Mouse (Mus musculus): ENCODE results near the gene Icam4.
"Not testable (repeated sequence)": the region's sequence is repeated elsewhere in the genome, so short reads cannot be mapped to it uniquely, and the experiment has no call there.

Icam4 gene

DNA sequence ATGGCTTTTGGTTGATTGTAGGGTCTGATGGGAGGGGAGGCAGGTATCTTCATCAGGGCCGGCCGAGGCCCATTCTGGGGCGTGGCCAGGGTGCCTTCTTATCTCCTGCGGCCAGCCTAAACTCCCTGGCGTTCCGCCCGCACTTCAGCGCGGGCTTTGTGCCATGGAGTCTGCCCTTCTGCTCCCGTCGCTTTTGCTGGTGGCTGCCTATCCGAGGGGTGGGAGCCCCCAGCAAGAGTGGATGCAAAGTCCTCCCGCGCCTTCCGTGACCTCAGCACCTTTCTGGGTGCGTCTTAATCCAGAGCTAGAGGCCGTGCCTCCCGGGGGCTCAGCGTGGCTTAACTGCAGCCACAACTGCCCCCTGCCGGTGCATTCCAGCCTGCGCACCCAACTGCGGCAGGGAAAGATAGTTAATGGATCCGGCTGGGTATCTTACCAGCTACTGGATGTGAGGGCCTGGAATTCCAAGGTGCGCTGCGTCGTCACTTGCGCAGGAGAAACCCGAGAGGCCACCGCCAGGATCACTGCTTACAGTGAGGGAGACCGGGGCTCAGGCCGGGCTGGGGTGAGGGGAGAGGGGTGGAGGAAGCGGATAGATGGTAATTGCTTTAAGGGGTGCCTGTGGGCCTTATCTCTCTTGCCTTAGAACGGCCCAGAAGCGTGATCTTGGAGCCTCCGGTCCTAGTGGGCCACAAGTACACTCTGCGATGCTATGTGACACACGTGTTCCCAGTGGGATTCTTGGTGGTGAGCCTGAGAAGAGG, at the start of gene Icam4:
TSS of gene Icam4 (plus strand) at position 83 of the 764 bp plus-strand sequence.
- DNase-seq (ENCODE audit: low spot score): peak; percentile 70

GRCm38 (mm10) chr9:20979769-20980168, 49.4 kb upstream of the Icam4 start:
- no peak for DNase-seq (ENCODE audit: low spot score)

DNA sequence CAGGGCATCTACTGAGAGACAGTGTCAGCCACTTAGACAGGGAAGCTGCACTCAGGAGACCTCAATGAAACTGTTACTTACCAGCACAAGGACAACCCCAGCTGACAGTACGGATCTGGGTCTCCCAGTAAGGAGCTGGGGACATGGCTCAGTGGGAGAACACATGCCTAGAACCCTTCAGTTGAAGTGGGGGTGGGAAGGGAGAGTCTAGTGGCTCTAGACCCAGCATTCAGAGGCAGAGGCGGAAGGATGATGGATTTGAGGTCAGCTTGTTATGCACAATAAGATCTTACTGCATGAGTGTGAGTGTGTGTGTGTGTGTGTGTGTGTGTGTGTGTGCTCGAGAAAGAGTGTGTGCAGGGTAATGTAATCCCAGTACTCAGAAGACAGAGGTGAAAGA, 47.0 kb upstream of the Icam4 start:
- no peak for DNase-seq (ENCODE audit: low spot score)

DNA sequence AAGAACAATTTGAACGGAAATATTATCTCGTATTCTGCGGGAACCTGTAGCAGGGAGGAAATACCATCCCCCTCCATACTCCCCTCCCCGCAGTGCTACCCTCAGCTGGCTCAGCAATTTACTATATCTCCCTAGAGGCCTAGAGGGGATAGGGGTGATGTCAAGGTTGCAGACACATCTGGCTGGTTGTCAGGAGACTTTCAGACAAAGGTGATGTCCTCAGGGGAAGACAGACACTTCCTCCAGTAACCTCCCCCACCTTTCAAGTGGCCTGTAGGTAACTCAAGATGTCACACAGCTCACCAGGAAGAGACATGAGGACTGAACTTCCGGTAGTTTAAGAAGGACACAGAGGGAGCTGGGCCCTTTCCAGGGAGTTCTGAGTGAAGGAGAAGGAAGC, 46.0 kb upstream of the Icam4 start:
- peak; percentile 12 for DNase-seq (ENCODE audit: low spot score)

DNA sequence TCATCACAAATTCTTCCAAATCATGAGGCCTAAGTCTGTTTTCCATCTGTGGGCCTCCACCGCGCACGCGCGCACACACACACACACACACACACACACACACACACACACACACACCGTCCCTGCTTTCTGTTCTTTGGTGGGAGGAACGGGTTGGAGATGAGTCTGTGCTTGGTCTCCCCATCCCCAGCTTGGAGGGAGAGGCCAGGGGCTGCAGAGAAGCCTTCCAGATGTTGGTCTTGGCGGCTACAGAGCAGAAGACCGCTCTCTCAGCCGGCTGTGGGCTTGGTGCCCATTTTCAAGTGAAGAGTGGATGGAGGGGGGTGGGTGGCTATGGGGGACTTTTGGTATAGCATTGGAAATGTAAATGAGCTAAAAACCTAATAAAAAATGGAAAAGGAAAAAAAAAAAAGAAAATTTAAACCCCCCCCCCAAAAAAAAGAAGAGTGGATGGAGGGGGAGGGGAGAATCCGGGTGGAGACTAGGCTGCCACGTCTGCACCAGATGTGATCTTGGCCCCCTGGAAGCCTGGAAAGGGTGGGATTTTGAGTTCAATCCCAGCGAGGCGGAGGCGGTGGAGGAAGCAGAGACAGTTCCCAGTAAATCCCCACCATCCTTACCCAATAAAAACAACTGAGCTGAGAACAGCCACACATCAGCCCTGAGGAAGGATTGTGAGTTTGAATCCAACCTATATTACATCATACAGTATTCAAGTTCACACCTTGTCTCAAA, 42.1 kb upstream of the Icam4 start:
- DNase-seq (ENCODE audit: low spot score): no peak

- DNase-seq (ENCODE audit: low spot score): no peak
Observed at GRCm38 (mm10) chr9:20987953-20988352, 41.2 kb upstream of the Icam4 start.

GRCm38 (mm10) chr9:20990861-20991260, 38.3 kb upstream of the Icam4 start:
- DNase-seq (ENCODE audit: low spot score): no peak

- no peak for DNase-seq (ENCODE audit: low spot score)
Observed at GRCm38 (mm10) chr9:20991587-20991986, 37.6 kb upstream of the Icam4 start.

GRCm38 (mm10) chr9:20993165-20993898, 35.8 kb upstream of the Icam4 start:
- no peak for DNase-seq (ENCODE audit: low spot score)

GRCm38 (mm10) chr9:20995069-20995468, 34.1 kb upstream of the Icam4 start:
- DNase-seq (ENCODE audit: low spot score): no peak

DNA sequence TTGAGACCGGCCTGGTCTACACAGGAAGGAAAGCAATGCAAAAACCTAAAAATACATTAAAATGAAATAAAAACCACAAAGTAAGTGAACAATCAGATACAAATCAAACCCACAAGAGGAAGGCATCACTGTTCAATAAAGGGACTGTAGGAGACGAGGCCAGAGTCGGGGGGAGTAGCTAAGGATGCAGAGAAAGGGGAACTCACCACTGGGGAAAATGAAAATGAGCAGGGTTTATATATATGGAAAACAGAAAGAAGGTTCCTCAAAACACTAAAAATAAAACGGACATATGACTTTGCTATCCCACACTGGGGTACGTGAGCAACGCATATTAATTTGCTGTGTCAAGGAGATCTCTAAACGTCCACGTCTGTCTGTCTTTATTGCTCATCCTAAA, 32.1 kb upstream of the Icam4 start:
- DNase-seq (ENCODE audit: low spot score): no peak

- DNase-seq (ENCODE audit: low spot score): peak; percentile 23
Observed at GRCm38 (mm10) chr9:20998337-20998736, 30.8 kb upstream of the Icam4 start.

GRCm38 (mm10) chr9:21000811-21001210, 28.4 kb upstream of the Icam4 start:
- no peak for DNase-seq (ENCODE audit: low spot score)

DNA sequence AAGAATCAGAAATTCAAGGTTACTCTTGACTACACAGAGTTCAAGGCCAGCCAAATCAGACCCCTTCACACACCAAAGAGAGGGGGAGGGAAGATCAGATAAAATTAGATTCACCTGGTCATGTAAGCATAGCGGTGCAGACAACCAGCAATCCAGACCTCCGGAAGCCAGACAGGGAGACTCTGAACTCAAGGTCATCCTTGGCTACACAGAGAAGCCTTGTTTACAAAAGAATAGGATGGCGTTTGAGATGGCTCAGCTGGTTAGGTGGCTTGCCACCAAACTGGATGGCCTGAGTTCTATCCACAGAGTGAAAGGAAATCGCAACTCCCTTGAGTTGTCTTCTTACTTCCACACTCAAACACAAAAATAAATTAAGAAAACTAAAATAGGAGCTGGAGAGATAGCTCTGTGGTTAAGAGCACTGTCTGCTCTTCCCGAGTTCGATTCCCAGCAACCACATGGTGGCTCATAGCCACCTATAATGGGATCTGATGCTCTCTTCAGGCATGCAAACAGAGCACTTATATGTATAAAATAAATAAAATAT, 27.4 kb upstream of the Icam4 start:
- no peak for DNase-seq (ENCODE audit: low spot score)

DNA sequence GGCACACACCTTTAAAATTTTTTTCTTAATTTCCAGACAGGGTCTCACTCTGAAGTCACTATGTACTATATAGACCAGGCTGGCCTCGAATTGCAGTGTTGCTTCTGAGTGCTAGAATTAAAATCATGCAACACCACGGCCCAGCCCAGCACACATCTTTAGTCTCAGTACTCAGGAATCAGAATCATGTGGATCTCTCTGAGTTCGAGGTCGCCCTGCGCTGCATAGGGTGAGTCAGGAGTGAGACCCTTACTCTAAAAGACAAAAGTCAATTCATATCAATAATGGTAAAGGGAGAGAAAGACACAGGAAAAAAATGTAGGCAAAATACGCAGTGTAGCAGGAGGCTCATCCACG, 26.9 kb upstream of the Icam4 start:
- DNase-seq (ENCODE audit: low spot score): no peak

GRCm38 (mm10) chr9:21002627-21003551, 26.3 kb upstream of the Icam4 start, which contains the start of gene Mrpl4:
Gene Mrpl4 (plus strand): TSS chr9:21002738.
- peak; percentile 87 for DNase-seq (ENCODE audit: low spot score)

DNA sequence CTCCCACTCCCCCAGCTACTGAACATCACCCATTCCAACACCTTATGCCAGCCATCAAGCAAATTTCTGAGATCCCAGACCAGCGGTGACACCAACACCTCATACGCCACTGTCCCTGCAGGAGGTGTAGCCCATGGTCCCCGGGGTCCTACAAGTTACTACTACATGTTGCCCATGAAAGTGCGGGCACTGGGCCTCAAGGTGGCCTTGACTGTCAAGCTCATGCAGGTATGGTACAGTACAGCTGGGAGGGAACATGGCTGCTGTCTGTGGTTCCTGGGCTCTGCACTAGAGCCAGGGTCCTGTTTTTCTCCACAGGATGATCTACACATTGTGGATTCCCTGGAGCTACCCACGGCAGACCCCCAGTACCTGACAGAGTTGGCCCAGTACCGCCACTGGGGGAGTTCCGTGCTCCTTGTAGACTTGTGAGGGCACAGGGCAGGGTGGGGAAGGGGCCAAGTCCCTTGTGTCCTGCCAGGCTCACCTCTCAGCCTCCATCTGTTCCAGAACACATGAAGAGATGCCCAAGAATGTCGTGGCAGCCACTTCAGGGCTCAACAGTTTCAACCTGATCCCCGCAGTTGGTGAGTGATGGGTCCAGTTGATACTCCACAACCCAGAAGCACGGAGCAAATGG, 21.7 kb upstream of the Icam4 start:
- DNase-seq (ENCODE audit: low spot score): no peak

- DNase-seq (ENCODE audit: low spot score): no peak
Observed at GRCm38 (mm10) chr9:21008007-21008406, 21.2 kb upstream of the Icam4 start.

DNA sequence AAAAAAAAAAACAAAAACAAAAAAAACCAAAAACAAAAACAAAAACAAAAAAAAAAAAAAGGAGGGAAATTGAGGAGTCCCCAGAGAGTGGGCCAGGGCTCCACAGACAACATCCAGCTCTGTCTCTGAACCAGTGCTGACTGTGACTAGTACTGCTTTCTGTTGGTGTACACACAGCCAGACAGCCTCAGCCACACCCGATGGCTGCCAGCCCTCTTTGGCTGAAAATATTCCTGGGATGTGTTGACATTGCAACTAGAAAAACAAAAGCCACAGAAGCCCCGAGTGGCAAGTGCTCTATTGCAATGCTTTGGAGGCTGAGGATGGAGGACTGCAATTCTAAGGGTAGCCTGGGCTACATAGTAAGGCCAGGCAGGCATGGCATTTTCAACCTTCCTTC, 18.8 kb upstream of the Icam4 start:
- DNase-seq (ENCODE audit: low spot score): no peak

DNA sequence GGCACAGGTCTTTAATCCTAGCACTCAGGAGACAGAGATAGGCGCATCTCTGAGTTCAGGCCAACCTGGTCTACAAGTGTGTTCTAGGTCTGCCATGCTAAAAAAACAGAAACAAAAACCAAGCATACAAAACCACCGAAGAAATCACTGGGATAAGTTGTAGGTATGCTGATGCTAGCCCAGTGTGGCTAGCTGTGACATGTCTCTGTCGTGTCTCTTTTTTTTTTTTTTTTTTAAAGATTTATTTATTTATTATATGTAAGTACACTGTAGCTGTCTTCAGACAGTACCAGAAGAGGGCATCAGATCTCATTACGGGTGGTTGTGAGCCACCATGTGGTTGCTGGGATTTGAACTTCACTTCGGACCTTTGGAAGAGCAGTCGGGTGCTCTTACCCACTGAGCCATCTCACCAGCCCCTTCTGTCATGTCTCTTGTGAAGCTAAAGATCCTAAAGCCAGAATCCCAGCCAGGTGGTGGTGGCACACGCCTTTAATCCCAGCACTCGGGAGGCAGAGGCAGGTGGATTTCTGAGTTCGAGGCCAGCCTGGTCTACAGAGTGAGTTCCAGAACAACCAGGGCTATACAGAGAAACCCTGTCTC, 18.1 kb upstream of the Icam4 start:
- DNase-seq (ENCODE audit: low spot score): not testable (repeated sequence)

Data from T-cell, adult 2 months (primary cell).